Mouse (Mus musculus) forelimb bud, embryonic 11.5 days (tissue): ENCODE measurements at regions not wholly inside any gene's neighbourhood (a gene's known extent, or its start where the extent isn't known, plus 50 kb on each side); places are given as distances from the start of the nearest gene placed in this dataset.

Experiments
- DNase-seq: peaks from one replicate; pipeline ENCODE4 v3.0.0-alpha.2; 2012; ENCODE audit warnings: low read depth, low spot score

GRCm38 (mm10) chr19:55011341-55011740, 115.7 kb downstream of the Gpam start:
- DNase-seq, result no peak

GRCm38 (mm10) chr19:55008463-55009146, 118.4 kb downstream of the Gpam start:
- DNase-seq, result no peak

GRCm38 (mm10) chr19:54989982-54990381, 137.1 kb downstream of the Gpam start:
- DNase-seq, result no peak

GRCm38 (mm10) chr19:54984541-54984940, 142.5 kb downstream of the Gpam start:
- no peak for DNase-seq

GRCm38 (mm10) chr19:54982801-54983200, 144.2 kb downstream of the Gpam start:
- DNase-seq, result no peak

GRCm38 (mm10) chr19:54971440-54972211, 155.4 kb downstream of the Gpam start:
- no peak for DNase-seq

- DNase-seq, result no peak
Measured at GRCm38 (mm10) chr19:54958328-54958727, 168.7 kb downstream of the Gpam start.

- no peak for DNase-seq
Measured at GRCm38 (mm10) chr19:54955096-54955495, 171.9 kb downstream of the Gpam start.

- no peak for DNase-seq
Measured at GRCm38 (mm10) chr19:54952546-54952945, 174.5 kb downstream of the Gpam start.

- DNase-seq, result no peak
Measured at GRCm38 (mm10) chr19:54948359-54949127, 178.5 kb downstream of the Gpam start.

GRCm38 (mm10) chr19:54947583-54947982, 179.5 kb downstream of the Gpam start:
- no peak for DNase-seq

- no peak for DNase-seq
Measured at GRCm38 (mm10) chr19:54932579-54932978, 194.5 kb downstream of the Gpam start.

- no peak for DNase-seq
Measured at GRCm38 (mm10) chr19:54925888-54926287, 201.2 kb downstream of the Gpam start.

- no peak for DNase-seq
Measured at GRCm38 (mm10) chr19:54919597-54919996, 207.4 kb downstream of the Gpam start.

GRCm38 (mm10) chr19:54893622-54894021, 233.4 kb downstream of the Gpam start:
- DNase-seq, result no peak

- DNase-seq, result no peak
Measured at GRCm38 (mm10) chr19:54867078-54867477, 260.0 kb downstream of the Gpam start.

- no peak for DNase-seq
Measured at GRCm38 (mm10) chr19:54855190-54855589, 271.8 kb downstream of the Gpam start.

- no peak for DNase-seq
Measured at GRCm38 (mm10) chr19:54838231-54838630, 288.8 kb downstream of the Gpam start.

GRCm38 (mm10) chr19:54836451-54836850, 290.6 kb downstream of the Gpam start:
- DNase-seq, result no peak

GRCm38 (mm10) chr19:54822161-54822560, 304.9 kb downstream of the Gpam start:
- DNase-seq, result no peak

GRCm38 (mm10) chr19:54820587-54820986, 306.5 kb downstream of the Gpam start:
- no peak for DNase-seq

- no peak for DNase-seq
Measured at GRCm38 (mm10) chr19:54801123-54801742, 325.8 kb downstream of the Gpam start.
